Mouse (Mus musculus) erythroblast, embryonic 14.5 days (primary cell): ENCODE data around the gene Mindy4.

ENCODE experiments used
- GATA1 ChIP-seq: IDR thresholded peaks from 2 replicates; pipeline ENCODE4 v1.6.1; 2012; ENCODE audit warnings: low read length, inconsistent platforms, mixed read lengths
- TAL1 ChIP-seq: IDR thresholded peaks from 3 replicates; pipeline ENCODE4 v1.6.1; 2012; ENCODE audit warnings: low read length, inconsistent platforms, mixed read lengths

DNA sequence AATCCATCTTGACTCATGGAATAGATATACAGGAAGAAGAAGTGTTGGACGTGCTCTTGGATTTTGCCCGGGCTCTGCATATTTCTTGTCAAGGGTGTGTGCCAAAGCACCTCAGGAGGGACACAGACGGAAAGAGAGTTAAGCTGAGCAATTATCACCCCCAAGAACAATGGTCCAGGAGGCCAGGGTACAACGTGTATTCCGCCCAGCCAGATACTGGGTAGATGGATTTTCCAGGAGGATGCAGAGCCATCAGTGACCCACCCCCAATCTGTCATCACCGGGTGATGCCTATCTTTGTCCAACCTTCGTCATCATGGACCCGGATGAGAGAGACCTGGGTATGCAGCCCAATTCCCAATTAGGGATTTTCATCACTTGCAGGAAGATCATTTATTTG, 42.5 kb downstream of the Mindy4 start:
- TF ChIP-seq GATA1: no peak
- no peak for TF ChIP-seq TAL1
